Mouse (Mus musculus) ES-E14 (cell line): ENCODE measurements around the gene Psen1.

ENCODE experiments used
- CHD2 ChIP-seq: IDR thresholded peaks from 2 replicates; pipeline ENCODE4 v1.6.1; 2014; ENCODE audit warnings: mild to moderate bottlenecking, low read depth, low read length, inconsistent platforms
- HCFC1 ChIP-seq: IDR thresholded peaks from 2 replicates; pipeline ENCODE4 v1.6.1; 2012; ENCODE audit warnings: low read length, inconsistent platforms, borderline replicate concordance; ENCODE audit not compliant: insufficient read depth
- ZC3H11A ChIP-seq: IDR thresholded peaks from 2 replicates; pipeline ENCODE4 v1.6.1; 2012; ENCODE audit warnings: low read depth, mild to moderate bottlenecking, inconsistent platforms, low read length, borderline replicate concordance
- ZNF384 ChIP-seq: IDR thresholded peaks from 2 replicates; pipeline ENCODE4 v1.6.1; 2012; ENCODE audit warnings: low read depth, low read length, inconsistent platforms

DNA sequence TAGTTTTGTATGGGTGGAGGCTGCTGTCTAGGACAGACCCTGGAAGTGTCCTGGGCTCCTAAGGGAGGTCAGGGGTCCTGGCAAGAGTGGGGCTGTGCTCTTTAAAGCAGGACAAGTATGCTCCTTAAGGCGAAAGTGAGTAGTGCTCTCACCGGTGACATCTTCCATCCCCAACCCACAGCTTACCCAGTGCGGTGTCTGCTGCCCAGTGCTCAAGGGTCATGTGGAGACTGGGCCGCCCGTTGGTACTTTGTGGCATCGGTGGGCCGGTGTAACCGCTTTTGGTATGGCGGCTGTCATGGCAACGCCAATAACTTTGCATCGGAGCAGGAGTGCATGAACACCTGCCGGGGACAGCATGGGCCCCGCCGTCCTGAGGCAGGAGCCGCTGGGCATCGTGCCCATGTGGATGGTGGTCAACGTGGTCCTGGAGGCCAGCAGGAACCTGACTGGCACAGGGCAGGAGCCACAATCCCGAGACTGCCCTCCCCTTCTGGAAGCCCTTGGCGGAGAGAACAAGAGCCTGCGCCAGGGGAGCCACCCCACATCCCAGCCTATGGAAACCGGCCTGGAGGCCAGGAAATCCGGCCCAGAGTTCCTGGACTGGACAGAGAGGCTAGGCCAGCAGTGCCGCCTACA, 93.8 kb downstream of the Psen1 start:
- TF ChIP-seq HCFC1 (no peak), ZNF384 (no peak), CHD2 (no peak), ZC3H11A (no peak)
